Mouse (Mus musculus) neural tube, postnatal 0 days (tissue): ENCODE data around the gene Olfr714. TPM values are rescaled to one million over a fixed set of nuclear protein-coding genes. Genes with fewer than 3 reads are reported as not detected.

Experiments
- polyA plus RNA-seq: library from polyadenylated mRNA; unstranded; fragments of >200 nt; fragmentation: Nextera tagmentation; extraction: Ambion mirVana; gene quantifications from 2 replicates; pipeline ENCODE4 v1.2.1, GENCODE M21; 2015

Gene Olfr714
- not detected in 2 replicates for polyA plus RNA-seq

GRCm38 (mm10) chr7:107070681-107071080 is at the start of gene Olfr714:
Gene Olfr714 (plus strand): TSS chr7:107070981.

GRCm38 (mm10) chr7:107030874-107031273 is 39.9 kb upstream of the Olfr714 start, which contains the start of gene Olfr713:
Gene Olfr713 (plus strand): TSS chr7:107031174.

GRCm38 (mm10) chr7:107092920-107093319 is 22.1 kb downstream of the Olfr714 start, which contains the start of gene Olfr17:
Gene Olfr17 (plus strand): TSS chr7:107093220.

GRCm38 (mm10) chr7:107110269-107110668 is 39.5 kb downstream of the Olfr714 start, which contains the start of gene Olfr715b:
Gene Olfr715b (minus strand): TSS chr7:107110369.

Other genes with a start within 250 kb of the Olfr714 start
- gene Olfr702, start 237.1 kb upstream of the Olfr714 start, polyA plus RNA-seq: not detected in 2 replicates
- gene Olfr703, start 227.6 kb upstream of the Olfr714 start, polyA plus RNA-seq: not detected in 2 replicates
- gene Olfr704, start 207.8 kb upstream of the Olfr714 start, polyA plus RNA-seq: not detected in 2 replicates
- gene Olfr705, start 194.1 kb upstream of the Olfr714 start, polyA plus RNA-seq: not detected in 2 replicates
- not detected in 2 replicates for gene Olfr706, start 182.8 kb upstream of the Olfr714 start, polyA plus RNA-seq
- gene Olfr707, start 169.7 kb upstream of the Olfr714 start, polyA plus RNA-seq: not detected in 2 replicates
- gene Olfr1532-ps1, start 163.0 kb upstream of the Olfr714 start, polyA plus RNA-seq: not detected in 2 replicates
- gene Olfr709-ps1, start 138.8 kb upstream of the Olfr714 start, polyA plus RNA-seq: not detected in 2 replicates
- gene Olfr710, start 122.7 kb upstream of the Olfr714 start, polyA plus RNA-seq: not detected in 2 replicates
- not detected in 2 replicates for gene Olfr6, start 107.0 kb upstream of the Olfr714 start, polyA plus RNA-seq
- gene Olfr711, start 95.5 kb upstream of the Olfr714 start, polyA plus RNA-seq: not detected in 2 replicates
- not detected in 2 replicates for gene Olfr2, start 64.9 kb upstream of the Olfr714 start, polyA plus RNA-seq
- not detected in 2 replicates for gene Olfr713, start 39.8 kb upstream of the Olfr714 start, polyA plus RNA-seq
- gene Olfr17, start 22.2 kb downstream of the Olfr714 start, polyA plus RNA-seq: not detected in 2 replicates
- not detected in 2 replicates for gene Olfr715b, start 39.4 kb downstream of the Olfr714 start, polyA plus RNA-seq
- not detected in 2 replicates for gene Olfr715, start 60.1 kb downstream of the Olfr714 start, polyA plus RNA-seq
- gene Olfr716, start 67.3 kb downstream of the Olfr714 start, polyA plus RNA-seq: not detected in 2 replicates
- not detected in 2 replicates for gene Nlrp14, start 96.0 kb downstream of the Olfr714 start, polyA plus RNA-seq
- not detected in 2 replicates for gene Rbmxl2, start 138.5 kb downstream of the Olfr714 start, polyA plus RNA-seq